Mouse (Mus musculus): ENCODE measurements around the gene Cfap43.

Gene Cfap43

DNA sequence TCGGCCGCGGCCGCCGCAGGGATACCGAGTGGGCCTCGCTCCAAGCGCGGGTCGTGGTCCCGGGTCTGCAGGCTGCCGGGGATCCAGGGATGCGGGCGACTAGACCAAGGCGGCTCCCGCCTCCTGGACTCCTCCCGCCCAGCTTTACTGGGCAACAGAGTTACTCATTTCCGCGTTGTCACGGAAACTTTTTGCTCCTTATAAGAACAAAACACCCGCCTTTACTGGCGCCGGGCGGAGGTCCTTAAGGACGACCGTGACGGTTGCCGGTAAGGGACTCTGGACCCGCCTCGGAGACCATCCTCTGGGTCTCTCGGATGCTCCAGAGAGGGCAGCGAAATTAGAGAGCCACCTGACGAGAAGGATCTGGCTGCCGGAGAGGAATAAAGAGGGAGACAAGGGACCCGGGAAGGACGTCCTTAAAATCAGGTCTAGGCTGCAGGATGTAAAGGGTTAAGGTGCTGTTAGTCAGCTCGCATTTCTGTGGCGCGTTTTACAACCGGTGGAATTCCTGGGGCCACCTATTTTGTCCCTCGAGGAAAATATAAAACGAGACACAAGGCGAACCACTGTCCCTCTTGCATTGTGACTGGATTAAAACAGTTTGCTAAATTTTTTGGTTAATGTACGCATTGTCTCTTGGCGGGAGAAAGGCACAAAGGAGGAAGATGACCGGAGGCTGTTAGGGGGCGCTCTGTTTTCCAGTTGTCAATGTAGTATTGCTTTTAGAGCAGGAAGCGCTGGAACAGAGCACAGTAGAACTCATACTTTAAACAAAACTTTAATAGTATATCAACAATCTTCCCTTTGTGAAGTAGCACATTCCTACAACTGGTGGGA is at the start of gene Cfap43, which contains the start of gene Itprip:
Gene Cfap43 (minus strand): TSS at position 162 of the 840 bp plus-strand sequence.
Gene Itprip (minus strand): TSS at position 174 of the 840 bp plus-strand sequence.
- peak; percentile 95 for DNase-seq (ENCODE audit: low read depth)

DNA sequence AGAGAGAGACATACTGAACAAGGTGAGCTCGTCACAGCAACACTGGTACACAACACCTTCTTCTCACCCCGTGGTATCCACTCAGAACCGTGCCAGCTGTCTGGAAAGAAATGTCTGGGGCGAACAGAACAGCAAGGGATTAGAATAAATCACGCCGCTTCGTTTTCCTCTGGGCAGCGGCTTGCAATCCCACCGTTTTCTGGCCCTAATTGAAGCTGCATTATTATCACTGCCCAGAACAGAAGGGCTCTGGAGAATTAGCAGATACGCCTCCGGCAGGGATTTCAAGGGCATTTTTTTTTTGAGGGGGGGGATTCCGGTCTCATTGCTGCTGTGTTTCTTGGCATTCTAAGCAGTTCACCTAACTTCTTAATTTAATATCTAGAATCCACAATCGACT is 39.1 kb upstream of the Cfap43 start:
- no peak for DNase-seq (ENCODE audit: low read depth)

DNA sequence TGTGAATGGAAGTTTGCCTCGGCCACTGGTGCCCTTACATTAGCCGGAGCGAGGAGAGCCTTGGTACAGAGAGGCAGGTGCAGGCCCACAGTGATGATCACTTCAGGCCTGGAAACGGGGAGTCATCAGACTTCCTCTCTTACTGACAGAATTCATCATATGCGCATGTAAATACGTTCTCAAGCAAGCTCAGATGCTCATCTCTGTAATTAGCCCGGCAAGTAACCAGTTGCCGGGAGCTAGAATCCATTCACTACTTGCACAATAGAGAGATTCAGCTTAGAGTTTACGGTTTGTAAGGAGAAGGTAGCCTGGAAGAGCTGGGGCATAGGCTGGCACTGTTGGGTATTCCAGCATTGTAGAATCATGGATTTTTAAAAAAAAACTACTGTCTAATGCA is 34.1 kb upstream of the Cfap43 start:
- no peak for DNase-seq (ENCODE audit: low read depth)

DNA sequence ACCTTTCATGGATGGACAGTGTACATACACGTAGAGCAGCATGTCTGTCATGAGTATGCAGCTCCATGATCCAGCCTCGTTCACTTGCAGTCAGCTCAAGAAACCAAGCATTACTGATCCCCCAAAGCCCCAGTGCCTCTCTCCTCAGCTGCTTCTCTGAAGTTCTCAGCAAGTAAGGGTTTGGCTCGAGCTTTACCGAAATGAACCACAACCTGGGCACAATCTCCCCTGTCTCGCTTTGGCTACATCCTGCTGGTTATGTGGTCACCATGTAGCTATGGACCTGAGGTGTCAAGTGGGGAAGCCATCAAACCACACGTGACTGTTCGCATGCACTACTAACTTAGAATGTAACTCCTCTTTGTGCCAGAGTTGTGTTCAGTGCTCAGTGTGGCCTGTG is 31.9 kb upstream of the Cfap43 start:
- no peak for DNase-seq (ENCODE audit: low read depth)

DNA sequence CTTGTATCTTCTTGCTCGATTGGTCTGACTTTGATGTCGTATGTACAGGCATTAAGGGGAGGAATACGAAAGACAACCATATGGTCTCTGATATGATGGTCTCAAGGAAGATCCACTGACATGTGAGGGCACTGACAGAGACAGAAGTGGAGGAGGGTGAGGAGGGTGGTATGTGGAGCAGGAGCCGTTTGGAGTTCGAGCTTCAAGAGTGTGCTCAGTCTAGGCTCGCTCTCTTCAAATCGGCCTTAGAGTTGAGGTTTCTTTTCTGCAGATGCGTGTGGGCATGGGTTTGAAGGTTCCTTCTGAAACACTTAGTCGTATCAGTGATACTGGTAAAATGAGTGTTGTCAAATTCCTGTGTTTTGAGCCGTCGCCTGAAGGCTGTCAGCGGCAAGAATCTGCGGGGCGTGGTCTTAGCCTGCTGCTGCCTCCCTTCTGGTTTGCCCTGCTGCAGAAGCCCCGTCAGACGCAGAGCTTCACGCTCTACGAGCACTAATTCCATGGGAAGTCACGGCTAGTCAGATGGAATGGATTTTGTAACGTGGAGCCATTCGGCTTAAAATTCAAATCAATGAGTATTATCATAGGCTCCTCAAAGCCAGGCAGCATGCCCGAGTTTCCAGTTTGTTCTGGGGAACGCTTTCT is 27.9 kb upstream of the Cfap43 start:
- peak; percentile 35 for DNase-seq (ENCODE audit: low read depth)

DNA sequence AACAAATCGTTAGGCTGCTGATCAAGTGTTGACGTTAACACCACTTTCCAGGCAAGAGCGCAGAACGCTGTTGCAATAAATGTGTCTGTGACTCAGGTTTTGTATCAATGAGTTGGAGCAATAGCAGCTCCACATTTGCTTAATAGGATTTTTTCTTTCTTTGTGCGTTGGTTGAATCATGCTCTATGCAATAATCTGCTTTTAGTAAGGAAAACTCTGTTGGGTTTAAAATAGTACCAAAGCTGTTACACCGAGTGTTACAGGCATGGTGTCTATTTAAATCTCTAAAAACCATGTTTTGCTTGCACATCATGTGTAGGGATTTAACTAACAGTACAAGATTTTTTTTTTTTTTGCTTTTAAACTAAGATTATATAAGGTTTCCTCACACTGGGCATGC is 20.3 kb upstream of the Cfap43 start:
- no peak for DNase-seq (ENCODE audit: low read depth)

DNA sequence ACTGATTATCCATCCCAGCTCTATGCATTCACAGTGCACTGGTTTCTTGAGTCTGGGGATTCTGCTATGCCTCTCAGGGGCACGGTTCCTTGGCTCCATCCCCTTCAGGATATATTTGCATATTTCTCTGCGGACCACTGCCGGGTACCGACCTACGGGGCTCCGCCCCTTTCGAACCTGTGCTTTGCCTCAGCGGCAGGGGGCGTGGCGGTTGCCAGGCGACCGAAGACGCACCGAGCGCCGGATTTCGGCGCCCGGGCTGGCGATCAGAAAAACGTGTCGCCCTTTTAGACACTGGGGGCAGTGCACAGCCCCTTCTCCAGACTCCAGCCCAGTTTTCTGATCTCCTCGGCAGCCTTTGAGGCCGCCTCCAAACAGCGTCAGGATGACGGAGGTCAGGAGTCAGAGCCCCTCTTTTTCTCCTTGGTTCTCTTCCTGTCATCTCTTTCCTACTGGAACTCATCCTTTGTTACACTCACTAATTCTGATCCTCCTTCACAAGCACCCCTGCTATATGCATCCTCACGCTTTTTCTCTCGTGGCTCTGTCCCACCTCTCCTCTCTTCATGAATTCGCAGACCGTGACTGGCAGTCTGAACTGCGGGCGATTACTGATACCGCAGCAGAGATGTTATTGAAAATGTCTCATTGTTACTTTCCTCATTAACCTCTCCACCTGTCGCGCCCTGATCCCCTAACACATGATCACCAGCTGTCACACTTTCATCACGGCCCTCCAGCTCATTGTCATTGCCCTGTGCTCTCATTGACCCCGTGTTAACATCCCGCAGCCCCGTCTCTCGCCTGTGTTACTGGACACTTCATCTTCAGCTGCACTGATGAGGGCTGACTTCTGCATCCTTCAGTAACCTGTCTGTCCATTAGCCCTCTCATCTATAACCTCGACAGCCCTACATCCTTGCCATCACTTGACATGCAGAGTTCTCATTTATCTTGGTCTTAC is 18.6 kb upstream of the Cfap43 start, which contains the start of gene Cfap58:
Gene Cfap58 (plus strand): TSS at position 233 of the 964 bp plus-strand sequence.
- peak; percentile 53 for DNase-seq (ENCODE audit: low read depth)

DNA sequence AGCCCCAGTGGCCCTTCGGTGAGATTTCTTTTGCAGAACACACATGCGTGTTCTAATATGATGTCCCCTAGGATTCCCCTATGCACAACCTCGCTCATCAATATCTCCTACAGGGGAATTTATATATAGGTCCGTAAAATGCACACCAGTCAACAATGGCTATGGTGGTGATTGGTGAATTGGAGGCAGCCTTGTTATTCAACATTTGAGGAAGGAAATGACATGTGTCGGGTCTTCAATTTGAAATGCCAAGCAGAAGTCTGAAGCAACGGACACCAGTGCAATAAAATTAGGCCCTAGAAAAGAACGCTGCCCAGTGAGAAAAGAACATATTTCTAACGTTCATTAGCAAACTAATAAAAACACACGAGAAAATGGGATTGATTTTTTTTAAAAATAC is 17.9 kb upstream of the Cfap43 start:
- DNase-seq (ENCODE audit: low read depth), result no peak

DNA sequence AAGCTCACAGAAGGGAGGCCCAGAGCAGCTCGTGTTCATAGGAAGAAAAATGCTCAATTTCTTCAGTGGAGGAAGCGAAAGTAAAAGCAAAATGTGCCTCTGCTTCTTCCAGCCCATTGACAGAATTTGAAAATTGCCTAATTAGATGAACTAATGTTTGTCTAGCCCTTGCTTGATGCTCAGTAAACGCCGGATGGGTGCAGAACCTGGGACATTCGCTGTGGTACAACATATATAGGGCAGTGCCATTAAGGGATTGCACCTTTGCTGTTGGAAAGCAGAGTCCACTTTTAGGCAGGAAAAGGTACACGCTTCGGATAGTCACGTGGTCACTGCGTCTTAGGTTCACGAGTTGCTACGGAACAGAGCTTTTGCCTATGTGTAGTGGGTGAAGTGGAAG is 17.4 kb upstream of the Cfap43 start:
- DNase-seq (ENCODE audit: low read depth), result no peak

DNA sequence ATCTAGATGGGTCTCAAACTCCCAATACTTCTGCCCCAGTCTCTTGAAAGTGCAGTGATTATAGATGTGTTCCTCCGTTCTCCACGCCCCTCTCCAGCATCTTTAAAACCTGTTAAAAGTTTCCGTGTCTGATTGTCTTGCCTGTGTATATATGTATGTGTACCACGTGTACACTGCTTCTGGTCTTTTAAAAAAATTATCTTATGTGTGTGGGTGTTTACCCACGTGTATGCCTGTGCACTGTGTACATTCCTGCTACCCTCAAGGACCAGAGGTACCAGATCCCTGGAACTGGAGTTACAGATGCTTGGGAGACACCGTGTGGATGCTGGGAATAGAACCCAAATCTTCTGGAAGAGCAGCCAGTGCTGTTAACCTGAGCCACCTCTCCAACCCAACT is 16.4 kb upstream of the Cfap43 start:
- DNase-seq (ENCODE audit: low read depth), result no peak

DNA sequence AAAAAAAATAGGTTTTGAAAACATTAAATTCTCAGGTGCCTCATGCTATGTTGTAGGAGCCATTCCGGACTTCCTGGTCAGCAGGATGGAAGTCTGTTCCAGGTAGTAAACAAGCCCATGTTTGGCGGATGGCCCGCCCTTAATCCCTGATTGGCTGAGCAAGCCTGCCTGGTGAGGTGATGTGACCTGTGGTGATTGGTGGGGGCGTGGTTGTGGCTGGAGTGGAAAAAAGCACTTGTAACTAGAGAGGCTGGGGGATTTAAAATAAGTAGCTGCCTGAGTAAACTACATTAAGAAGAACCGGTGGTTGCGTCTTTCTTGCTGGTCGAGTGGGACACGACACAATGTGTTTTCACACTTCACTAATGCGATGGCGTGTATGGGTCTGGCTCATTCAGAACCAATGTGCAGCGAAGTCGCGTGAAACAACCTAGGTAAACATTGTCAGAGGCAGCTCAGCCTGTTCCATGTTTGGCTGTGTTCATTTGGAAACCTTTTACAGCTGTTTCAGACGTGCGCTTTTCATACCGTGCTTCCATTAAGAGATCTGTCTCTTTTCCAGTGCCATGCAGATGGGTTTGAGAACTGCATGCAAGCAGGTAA is 15.7 kb upstream of the Cfap43 start:
- DNase-seq (ENCODE audit: low read depth), result no peak

DNA sequence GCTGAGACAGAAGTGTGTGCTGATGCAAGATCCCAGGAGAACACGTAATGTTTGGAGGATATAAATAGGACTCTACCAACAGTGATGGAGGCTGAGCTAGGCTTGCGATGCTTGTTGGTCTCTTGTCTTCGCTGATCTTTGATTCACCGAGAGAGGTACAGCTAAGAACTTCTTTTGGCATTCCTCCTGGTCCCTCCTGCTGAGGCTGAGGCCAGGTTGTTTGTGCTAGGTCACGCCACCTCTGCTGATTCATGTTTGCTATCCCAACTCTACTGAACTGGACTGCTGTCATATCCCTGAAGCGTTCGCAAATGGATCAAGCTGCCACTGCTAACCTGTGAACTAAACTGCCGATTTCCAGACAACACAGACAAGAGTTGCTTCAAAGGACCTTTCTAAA is 15.1 kb upstream of the Cfap43 start:
- no peak for DNase-seq (ENCODE audit: low read depth)

DNA sequence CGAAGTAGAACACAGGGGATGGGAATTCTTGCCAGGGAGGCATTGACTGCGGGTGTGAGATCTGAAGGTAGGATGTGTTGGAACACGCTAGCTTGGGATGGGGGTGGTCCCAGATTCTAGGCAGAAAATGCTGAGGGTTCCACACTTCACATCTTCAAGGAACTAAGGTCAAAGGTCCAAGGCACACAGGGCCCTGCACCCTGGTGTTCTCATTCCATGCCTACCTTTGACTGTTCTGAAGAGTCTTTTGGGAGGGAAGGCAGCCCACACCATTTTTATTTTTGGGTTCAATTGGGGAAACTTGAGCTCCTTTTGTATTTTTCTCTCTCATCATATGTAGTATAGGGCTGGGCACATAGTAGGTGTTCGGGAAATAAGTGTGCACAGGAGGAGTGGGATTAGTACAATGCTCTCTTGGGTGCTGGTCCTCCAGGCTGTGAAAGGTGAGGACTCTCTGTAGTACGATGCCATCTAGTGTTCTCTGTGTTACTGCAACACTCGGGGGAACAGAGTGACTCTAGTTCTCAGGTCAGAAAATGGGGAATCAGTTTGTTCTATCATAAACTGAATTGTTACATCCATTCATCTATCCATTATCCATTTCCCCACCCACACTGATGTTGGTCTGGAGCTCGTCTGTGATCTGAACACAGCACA is 13.0 kb upstream of the Cfap43 start:
- peak; percentile 82 for DNase-seq (ENCODE audit: low read depth)

DNA sequence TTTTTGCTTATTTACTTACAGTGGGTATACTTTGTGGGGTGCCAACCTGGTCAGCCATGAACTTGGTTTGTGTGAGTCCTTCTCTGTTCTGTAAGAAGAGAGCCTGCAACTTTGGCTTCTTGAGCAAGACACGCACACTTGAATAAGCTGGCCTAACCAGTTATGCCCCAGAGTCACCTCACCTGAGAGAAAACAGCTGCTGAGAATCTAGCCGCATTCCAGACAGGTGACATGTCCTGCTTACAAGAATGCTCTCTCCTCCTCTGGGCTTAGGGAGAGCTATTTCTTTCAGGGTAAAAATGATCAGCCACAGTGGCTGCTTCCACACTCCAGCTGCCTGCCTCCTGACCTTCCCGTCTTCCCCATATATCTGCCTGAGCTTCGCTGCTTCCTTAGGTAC is 10.0 kb upstream of the Cfap43 start:
- DNase-seq (ENCODE audit: low read depth), result no peak

DNA sequence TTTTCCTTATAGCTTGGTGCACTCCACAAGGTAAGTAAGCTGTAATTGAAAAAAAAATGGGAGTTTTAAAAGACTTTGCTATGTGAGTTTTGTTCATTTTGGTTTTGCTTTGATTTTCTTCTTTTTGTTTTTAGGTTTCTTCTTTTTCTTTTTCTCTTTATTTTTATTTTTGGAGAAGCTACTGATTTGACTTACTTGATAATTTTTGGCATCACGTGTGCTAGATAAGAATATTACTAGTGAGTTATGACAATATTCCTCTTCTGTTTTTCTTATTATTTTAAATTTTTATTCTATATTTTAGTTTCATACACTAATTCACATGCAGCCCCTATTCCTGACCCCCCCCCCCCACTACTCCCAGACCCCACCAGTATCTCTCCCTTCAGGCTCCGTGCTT is 7.9 kb upstream of the Cfap43 start:
- DNase-seq (ENCODE audit: low read depth), result no peak

DNA sequence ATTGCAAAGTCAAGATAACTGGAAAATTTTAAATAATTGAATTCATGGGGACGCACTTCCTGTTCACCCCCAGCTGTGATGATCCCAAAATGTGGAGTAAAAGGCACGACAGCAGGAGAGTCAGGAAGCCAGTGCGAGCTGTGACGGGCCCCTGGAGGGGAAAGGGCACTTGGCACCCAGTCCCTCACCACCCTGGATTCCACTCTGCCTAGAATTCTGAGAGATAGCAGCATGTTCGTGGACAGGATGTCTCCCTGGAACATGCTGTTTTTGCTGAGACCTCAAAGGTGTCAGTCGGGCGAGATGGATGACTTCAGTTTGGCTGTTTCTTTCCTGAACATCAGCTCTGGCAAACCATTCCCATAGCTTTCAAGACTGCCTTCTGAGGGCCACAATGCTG is 6.7 kb upstream of the Cfap43 start:
- DNase-seq (ENCODE audit: low read depth), result no peak

DNA sequence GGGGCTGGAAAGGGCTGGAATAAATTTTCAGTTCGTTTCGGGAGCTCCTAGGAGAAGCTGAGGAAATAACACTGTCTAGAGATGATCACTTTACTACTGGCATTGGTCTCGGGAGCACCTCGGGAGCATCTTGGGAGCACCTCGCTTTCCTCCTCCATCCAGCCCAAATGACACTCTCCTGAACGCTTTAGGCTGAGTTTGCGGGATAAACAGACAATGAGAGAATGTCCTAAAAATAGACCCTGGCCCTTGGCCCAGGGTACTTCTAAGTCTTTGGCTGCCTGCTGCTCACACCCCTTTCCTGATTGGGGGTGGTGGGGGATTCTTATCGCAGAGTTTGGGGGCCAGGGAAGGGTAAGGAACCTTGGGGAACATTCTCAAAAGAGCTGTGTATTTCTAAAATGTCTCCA is 884 bp upstream of the Cfap43 start:
- DNase-seq (ENCODE audit: low read depth), result peak; percentile 84

DNA sequence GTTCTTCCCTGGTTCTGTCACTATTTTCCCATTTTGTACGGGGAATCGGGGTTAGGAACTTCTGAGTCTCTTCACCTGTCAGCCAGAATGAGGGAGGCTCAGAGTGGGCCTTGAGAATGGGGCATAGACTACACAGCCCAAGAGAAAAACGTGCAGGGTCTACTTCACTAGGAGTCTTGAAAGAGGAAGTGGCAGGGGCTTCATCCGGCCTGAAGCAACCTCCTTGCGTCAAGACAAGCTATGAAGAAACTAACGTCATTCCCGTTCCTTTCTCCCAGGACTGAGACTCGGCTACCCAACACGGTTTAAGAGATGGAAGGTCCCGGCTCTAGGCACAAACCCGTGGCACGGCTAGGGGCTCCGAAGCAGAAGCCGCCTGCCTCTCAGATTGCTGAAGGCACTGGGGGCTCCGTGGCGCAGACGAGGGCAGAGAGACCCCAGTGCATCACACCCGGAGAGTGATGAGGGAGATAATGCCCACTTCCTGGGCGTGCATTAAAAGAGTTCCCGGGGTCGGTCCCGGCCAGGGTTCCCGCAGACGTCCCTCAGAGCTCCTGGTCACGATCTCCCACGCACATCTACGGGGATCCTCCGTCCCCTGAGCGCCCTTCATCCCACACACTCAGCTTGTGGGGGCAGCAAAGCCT is 509 bp downstream of the Cfap43 start:
- DNase-seq (ENCODE audit: low read depth), result peak; percentile 64

DNA sequence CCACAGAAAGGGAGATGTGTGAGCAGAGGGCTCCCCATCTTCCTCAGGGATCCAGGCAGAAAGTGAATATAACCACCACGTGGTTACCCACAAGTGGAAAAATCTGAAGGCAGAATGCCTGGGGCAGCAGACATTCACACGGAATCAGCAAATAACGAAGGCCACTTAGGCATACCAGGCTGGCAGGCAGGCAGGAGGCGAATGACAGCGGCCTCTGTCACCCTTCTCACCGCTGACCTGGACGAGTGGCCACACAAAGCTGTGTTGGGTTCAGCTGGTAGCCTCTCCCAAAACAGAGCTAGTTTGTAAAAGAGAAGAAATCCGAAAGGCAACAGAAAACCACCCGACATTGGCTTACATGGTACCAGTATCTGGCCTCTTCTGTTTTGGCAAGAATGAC is 1.1 kb downstream of the Cfap43 start:
- DNase-seq (ENCODE audit: low read depth), result peak; percentile 45

DNA sequence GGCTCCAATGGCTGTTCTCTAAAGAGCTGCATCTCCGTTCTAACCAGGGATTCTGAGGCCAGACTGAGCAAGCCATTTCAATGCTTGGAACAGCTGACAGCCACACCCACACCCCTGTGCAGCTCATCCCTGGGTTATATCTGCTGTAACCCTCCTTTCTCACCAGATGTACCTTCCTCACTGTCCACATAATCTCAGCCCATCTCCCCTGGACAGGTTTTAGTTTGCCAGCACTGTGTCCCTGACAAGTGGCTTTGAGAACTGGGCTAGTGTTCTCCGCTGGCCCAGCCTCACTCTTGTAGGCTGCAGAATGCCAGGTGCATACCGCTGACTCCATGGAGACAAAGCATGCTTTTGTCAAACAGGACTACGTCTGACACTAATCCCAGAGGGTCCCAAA is 1.7 kb downstream of the Cfap43 start:
- no peak for DNase-seq (ENCODE audit: low read depth)

DNA sequence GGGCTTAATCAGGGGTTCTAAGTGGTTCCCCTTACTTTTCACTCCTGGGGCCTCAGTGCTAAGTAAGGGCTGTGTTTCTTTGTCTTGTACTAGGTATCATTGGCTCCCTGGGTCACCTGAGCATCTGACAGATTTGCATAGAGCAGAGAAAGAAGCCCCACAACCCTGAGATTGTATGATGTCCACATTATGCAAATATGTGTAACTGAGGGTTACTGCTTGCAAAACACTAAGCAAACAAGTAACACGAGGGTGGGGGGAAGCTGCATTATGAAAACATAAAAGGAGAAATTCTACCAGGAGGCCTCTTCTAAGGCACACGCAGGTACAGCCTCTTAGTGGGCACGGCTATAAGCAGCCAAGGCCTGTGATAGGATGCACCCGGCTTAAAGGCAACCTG is 3.8 kb downstream of the Cfap43 start:
- DNase-seq (ENCODE audit: low read depth), result no peak

Data from NIH3T3 (cell line).